Mouse (Mus musculus) hindbrain, embryonic 16.5 days (tissue): ENCODE results near the gene Mphosph9. TPM values are rescaled to one million over a fixed set of nuclear protein-coding genes. Genes with fewer than 3 reads are reported as not detected.
"Not testable (repeated sequence)": the region's sequence is repeated elsewhere in the genome, so short reads cannot be mapped to it uniquely, and the experiment has no call there.

Source experiments
- ATAC-seq: fragments of 200-750 bp; cut with Nextera tagmentation; 2 replicates; pipeline ENCODE4 v1.8.0; 2017; ENCODE audit warnings: moderate TSS enrichment, moderate library complexity
- H3K27ac ChIP-seq: fragments of 300-500 bp; sonication (generic); 2 replicates; pipeline ENCODE4 v1.5.1; 2014; ENCODE audit warnings: low read depth, mild to moderate bottlenecking, control low read depth, low read length, moderate library complexity
- H3K27me3 ChIP-seq: fragments of 300-500 bp; sonication (generic); replicated peaks from 2 replicates; pipeline ENCODE4 v1.6.1; 2014; ENCODE audit warnings: low read length; ENCODE audit not compliant: control insufficient read depth, insufficient read depth
- H3K36me3 ChIP-seq: fragments of 300-500 bp; sonication (generic); 2 replicates; pipeline ENCODE4 v1.6.1; 2014; ENCODE audit warnings: mild to moderate bottlenecking, low read length, moderate library complexity, mixed read lengths; ENCODE audit not compliant: control insufficient read depth, insufficient read depth
- H3K4me1 ChIP-seq: fragments of 300-500 bp; sonication (generic); 2 replicates; pipeline ENCODE4 v1.6.1; 2014; ENCODE audit warnings: low read depth, low read length; ENCODE audit not compliant: control insufficient read depth, insufficient read depth
- H3K4me2 ChIP-seq: fragments of 300-500 bp; sonication (generic); 2 replicates; pipeline ENCODE4 v1.6.1; 2014; ENCODE audit warnings: mild to moderate bottlenecking, low read length, control low read depth, moderate library complexity
- H3K4me3 ChIP-seq: fragments of 300-500 bp; sonication (generic); 2 replicates; pipeline ENCODE4 v1.5.1; 2014; ENCODE audit warnings: mild to moderate bottlenecking, low read length, control low read depth, moderate library complexity
- H3K9ac ChIP-seq: fragments of 300-500 bp; sonication (generic); 2 replicates; pipeline ENCODE4 v1.6.1; 2014; ENCODE audit warnings: low read depth, mild to moderate bottlenecking, control low read depth, low read length, moderate library complexity
- H3K9me3 ChIP-seq: fragments of 300-500 bp; sonication (generic); 2 replicates; pipeline ENCODE4 v1.6.1; 2014; ENCODE audit warnings: mild to moderate bottlenecking, low read length, moderate library complexity; ENCODE audit not compliant: control insufficient read depth
- WGBS: fragments of 180-500 bp; shearing (Covaris S2); extraction: QIAGEN DNeasy Blood & Tissue Kit; methylation state at CpG from one replicate; pipeline ENCODE4 v1.1.7; 2014; 5-methylcytosine and 5-hydroxymethylcytosine counted together
- polyA plus RNA-seq: library from polyadenylated mRNA; unstranded; fragments of >200 nt; fragmentation: Nextera tagmentation; extraction: Ambion mirVana; gene quantifications from 2 replicates; pipeline ENCODE4 v1.2.1, GENCODE M21; 2015

Gene Mphosph9
- polyA plus RNA-seq, 1 experiment from 2014 or later = 9.9 TPM

DNA sequence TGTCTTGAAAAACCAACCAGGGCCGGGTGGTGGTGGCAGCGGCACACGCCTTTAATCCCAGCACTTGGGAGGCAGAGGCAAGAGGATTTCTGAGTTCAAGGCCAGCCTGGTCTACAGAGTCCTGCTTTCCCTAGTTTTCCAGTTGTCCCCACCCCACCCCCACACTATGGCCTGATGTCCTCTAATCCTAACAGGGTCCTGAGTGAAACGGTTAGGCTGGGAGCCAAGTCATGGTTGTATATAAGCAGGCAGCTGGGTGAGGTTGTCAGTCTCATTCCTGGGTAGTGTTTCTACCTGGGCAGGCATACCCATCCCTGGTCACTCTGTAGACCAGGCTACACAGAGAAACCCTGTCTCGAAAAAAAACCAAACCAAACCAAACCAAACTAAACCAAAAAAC is 110.7 kb downstream of the Mphosph9 start:
- H3K4me3 ChIP-seq, H3K36me3 ChIP-seq, H3K4me2 ChIP-seq, ATAC-seq, H3K9me3 ChIP-seq, H3K27ac ChIP-seq, H3K27me3 ChIP-seq, H3K9ac ChIP-seq: not testable (repeated sequence)
- 92% methylated on average over 5 of the region's 5 CpGs for WGBS
- H3K4me1 ChIP-seq = peaks cover 10% of the 10 kb centered on the region

DNA sequence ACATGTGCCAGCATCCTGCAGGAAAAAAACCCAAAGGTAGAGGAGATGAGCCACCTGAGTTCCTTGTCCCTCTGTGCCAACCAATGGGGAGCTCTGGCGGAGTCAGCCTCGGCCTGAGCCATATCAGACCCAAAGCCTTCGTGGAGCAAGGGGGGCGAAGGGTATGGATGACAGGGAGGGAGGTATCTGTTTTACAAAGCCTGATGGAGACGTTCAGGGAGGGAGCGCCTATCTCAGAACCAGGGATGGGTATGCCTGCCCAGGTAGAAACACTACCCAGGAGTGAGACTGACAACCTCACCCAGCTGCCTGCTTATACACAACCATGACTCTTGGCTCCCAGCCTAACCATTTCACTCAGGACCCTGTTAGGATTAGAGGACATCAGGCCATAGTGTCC is 111.4 kb downstream of the Mphosph9 start:
- H3K9me3 ChIP-seq = no peaks in the 10 kb centered on the region
- H3K27me3 ChIP-seq = no peaks in the 10 kb centered on the region
- no peak overlapping the region for H3K4me2 ChIP-seq
- no peak for ATAC-seq
- H3K9ac ChIP-seq = no peak overlapping the region
- no peak overlapping the region for H3K27ac ChIP-seq
- 94% methylated on average over 6 of the region's 6 CpGs for WGBS
- H3K4me1 ChIP-seq = peaks cover 8% of the 10 kb centered on the region
- H3K4me3 ChIP-seq = no peak overlapping the region
- H3K36me3 ChIP-seq = no peaks in the 10 kb centered on the region

DNA sequence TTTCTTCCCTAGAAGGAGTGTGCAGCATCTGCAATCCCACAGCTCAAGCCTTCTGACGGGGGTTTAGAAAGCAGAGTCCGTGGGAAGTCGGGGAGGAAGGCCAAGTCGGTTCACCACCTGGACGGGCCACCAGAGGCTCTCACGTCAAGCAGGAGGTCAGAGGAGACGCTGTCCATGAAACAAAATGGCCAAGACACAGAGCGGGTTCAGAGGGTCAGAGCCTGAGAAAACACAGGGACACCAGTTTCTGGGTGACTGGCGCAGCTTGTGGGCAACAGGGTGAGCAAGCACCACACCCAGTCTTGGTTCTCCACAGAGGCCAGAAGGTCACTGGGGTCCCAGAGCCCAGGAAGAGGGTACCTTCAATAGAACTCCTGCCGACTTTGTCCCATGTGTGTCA is 112.1 kb downstream of the Mphosph9 start:
- Histone ChIP-seq H3K27ac (no peak overlapping the region), H3K4me1 (peaks cover 8% of the 10 kb centered on the region), H3K27me3 (no peaks in the 10 kb centered on the region), H3K4me3 (no peak overlapping the region), H3K4me2 (no peak overlapping the region), H3K36me3 (no peaks in the 10 kb centered on the region), H3K9ac (no peak overlapping the region), H3K9me3 (no peaks in the 10 kb centered on the region)
- 86% methylated on average over 10 of the region's 10 CpGs for WGBS
- ATAC-seq = no peak

- Histone ChIP-seq H3K4me1 (peaks cover 5% of the 10 kb centered on the region), H3K4me2 (no peak overlapping the region), H3K4me3 (no peak overlapping the region), H3K9ac (no peak overlapping the region), H3K27ac (no peak overlapping the region), H3K36me3 (no peaks in the 10 kb centered on the region), H3K27me3 (no peaks in the 10 kb centered on the region), H3K9me3 (no peaks in the 10 kb centered on the region)
- WGBS = 88% methylated on average over 14 of the region's 14 CpGs
- ATAC-seq = no peak
Observed at GRCm38 (mm10) chr5:124214516-124215145, 113.1 kb downstream of the Mphosph9 start.

DNA sequence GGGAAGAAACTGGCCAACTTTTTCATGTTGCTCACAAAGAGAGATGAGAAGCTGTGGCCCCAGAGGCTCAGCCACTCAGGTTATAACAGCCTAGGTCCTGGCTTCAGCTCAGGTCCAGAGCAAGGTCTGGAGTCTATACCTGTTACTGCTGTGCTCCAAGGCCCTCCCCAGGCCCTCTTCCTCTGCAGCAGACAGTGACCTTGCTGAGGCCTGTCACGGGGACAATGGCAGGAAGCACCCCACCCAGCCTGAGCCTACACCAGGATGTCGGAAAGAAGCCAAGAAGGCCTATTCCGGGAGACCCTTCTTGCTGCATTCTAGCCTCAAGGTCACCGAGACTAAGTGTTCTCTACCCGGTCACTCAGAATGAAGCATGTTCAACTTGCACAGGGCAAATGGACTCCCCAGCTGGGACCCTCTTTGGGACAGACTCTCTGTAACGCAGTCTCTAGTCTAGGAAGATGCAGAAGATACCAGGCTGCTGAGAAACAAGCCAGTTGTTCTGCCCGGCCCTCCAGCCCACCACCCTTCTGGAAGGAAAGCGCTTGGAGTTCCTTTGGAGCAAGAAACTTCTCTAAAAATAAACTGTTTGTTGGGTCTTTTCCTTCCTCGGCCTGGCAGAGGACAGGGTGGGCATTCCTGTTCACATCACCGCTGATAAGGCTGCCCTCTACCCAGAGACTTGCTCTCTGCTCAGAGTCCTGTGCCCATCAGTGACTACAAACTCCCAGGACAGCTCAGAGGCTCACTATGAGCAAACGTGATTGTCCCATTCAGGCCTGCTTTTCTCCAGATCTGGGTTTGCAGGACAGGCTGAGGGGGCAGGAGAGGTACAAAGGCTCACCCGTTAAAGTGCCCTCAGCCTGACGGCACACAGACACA is 113.9 kb downstream of the Mphosph9 start:
- WGBS = 86% methylated on average over 13 of the region's 13 CpGs
- ATAC-seq = no peak

DNA sequence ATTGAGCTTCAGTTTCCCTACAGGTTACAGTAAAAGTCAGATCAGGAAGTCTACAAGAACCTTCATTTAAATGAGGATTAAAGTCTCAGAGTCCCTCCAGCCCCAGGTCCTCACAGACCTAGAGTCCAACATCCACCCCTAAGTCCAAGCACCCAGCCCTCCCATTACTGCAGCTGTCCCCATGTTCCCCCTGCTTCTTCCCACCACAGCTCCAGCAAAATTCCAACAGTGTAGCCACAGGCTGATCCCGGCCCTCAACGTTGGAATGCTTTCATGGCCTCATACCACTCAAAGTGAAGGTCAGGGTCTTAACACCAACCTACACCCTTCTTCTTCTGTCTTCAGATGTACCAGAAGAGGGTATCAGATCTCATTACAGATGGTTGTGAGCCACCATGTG is 116.1 kb downstream of the Mphosph9 start:
- no peaks in the 10 kb centered on the region for H3K27me3 ChIP-seq
- H3K27ac ChIP-seq = no peak overlapping the region
- H3K36me3 ChIP-seq = no peaks in the 10 kb centered on the region
- no peak overlapping the region for H3K4me3 ChIP-seq
- H3K4me1 ChIP-seq = peaks cover 4% of the 10 kb centered on the region
- H3K9ac ChIP-seq = no peak overlapping the region
- H3K4me2 ChIP-seq = no peak overlapping the region
- 74% methylated on average over 2 of the region's 2 CpGs for WGBS
- no peak for ATAC-seq
- no peaks in the 10 kb centered on the region for H3K9me3 ChIP-seq

More for the DNA sequence above, 113.9 kb downstream of the Mphosph9 start:
- Histone ChIP-seq H3K9ac (no peak overlapping the region), H3K4me1 (peaks cover 2% of the 10 kb centered on the region), H3K9me3 (no peaks in the 10 kb centered on the region), H3K27me3 (no peaks in the 10 kb centered on the region), H3K4me3 (no peak overlapping the region), H3K36me3 (no peaks in the 10 kb centered on the region), H3K27ac (0 out of 2 replicates have a peak overlapping the region, but pooled peaks have one; percentile 39), H3K4me2 (no peak overlapping the region)

DNA sequence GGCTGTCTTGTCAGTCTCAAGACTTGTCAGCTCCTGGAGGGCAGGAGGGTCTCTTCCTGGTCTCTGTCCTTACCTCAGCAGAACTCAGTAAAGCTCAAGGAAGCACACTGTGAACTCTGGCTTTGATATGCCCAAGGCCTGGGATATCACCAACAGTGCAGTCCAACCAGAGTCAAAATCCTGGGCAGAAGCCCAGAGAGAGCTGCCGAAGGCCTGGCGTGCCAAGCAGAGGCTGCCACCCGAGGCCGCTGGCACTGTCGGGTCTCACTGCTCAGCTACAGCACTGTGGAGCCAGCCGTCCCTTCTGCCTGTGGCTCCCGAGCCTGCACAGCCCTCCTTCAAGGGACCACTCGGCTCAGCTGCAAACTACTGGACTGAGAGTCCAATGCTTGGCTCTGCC is 116.5 kb downstream of the Mphosph9 start:
- Histone ChIP-seq H3K27ac (no peak overlapping the region), H3K9me3 (no peaks in the 10 kb centered on the region), H3K27me3 (no peaks in the 10 kb centered on the region), H3K4me2 (no peak overlapping the region), H3K36me3 (no peaks in the 10 kb centered on the region), H3K4me1 (peaks cover 8% of the 10 kb centered on the region), H3K4me3 (no peak overlapping the region), H3K9ac (no peak overlapping the region)
- 60% methylated on average over 8 of the region's 8 CpGs for WGBS
- peak; percentile 46; the same call in 1 of the 2 replicates for ATAC-seq

GRCm38 (mm10) chr5:124210281-124211016 is 117.3 kb downstream of the Mphosph9 start:
- Histone ChIP-seq H3K4me2 (no peak overlapping the region), H3K27me3 (no peaks in the 10 kb centered on the region), H3K27ac (no peak overlapping the region), H3K9me3 (no peaks in the 10 kb centered on the region), H3K9ac (no peak overlapping the region), H3K4me3 (no peak overlapping the region), H3K36me3 (no peaks in the 10 kb centered on the region), H3K4me1 (peaks cover 11% of the 10 kb centered on the region)
- 64% methylated on average over 18 of the region's 18 CpGs for WGBS
- no peak for ATAC-seq

DNA sequence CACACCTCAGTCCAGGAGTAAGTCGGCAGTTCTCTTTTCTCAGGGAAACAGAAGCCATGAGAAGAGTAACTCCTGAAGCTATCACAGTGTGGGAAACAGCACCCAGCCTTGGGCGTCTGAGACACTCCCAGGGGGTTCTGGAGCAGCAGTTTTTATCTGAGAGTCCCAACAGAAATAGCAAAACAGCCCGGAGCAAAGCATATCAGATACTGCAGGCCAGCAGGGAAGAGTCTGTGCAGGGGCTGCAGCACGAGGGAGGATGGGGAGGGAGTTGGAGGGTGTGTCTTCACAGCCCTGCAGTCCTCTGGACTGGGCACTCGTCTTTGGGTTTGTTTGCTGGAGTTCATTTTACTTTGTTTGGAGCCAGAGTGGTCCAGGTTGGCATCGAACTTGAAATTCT is 117.9 kb downstream of the Mphosph9 start:
- no peaks in the 10 kb centered on the region for H3K36me3 ChIP-seq
- H3K9ac ChIP-seq = no peak overlapping the region
- H3K4me1 ChIP-seq = peaks cover 11% of the 10 kb centered on the region
- no peaks in the 10 kb centered on the region for H3K27me3 ChIP-seq
- no peak overlapping the region for H3K4me3 ChIP-seq
- no peak for ATAC-seq
- H3K27ac ChIP-seq = no peak overlapping the region
- no peak overlapping the region for H3K4me2 ChIP-seq
- no peaks in the 10 kb centered on the region for H3K9me3 ChIP-seq
- WGBS = 58% methylated on average over 6 of the region's 6 CpGs
